Mouse (Mus musculus) lung, postnatal 0 days (tissue): ENCODE measurements around the gene Gltp. TPM values are rescaled to one million over a fixed set of nuclear protein-coding genes. Genes with fewer than 3 reads are reported as not detected.

Experiments
- ATAC-seq: fragments of 200-750 bp; cut with Nextera tagmentation; 2 replicates; pipeline ENCODE4 v1.8.0; 2017; ENCODE audit warnings: moderate library complexity
- DNase-seq: peaks from one replicate; pipeline ENCODE4 v3.0.0-alpha.2; 2016; ENCODE audit warnings: low spot score
- H3K27ac ChIP-seq: fragments of 300-500 bp; sonication (generic); 2 replicates; pipeline ENCODE4 v1.5.1; 2014; ENCODE audit warnings: antibody characterized with exemption, mild to moderate bottlenecking, low read length, mixed read lengths
- H3K27me3 ChIP-seq: fragments of 300-500 bp; sonication (generic); replicated peaks from 2 replicates; pipeline ENCODE4 v1.6.1; 2014; ENCODE audit warnings: low read length, mixed read lengths; ENCODE audit not compliant: insufficient read depth
- H3K36me3 ChIP-seq: fragments of 300-500 bp; sonication (generic); 2 replicates; pipeline ENCODE4 v1.6.1; 2014; ENCODE audit warnings: low read length, mixed read lengths; ENCODE audit not compliant: insufficient read depth
- H3K4me1 ChIP-seq: fragments of 300-500 bp; sonication (generic); 2 replicates; pipeline ENCODE4 v1.6.1; 2014; ENCODE audit warnings: antibody characterized with exemption, low read depth, low read length, mixed read lengths; ENCODE audit not compliant: insufficient read depth
- H3K4me2 ChIP-seq: fragments of 300-500 bp; sonication (generic); replicated peaks from 2 replicates; pipeline ENCODE4 v1.6.1; 2014; ENCODE audit warnings: low read depth, mild to moderate bottlenecking, low read length, moderate library complexity, mixed read lengths
- H3K4me3 ChIP-seq: fragments of 300-500 bp; sonication (generic); 2 replicates; pipeline ENCODE4 v1.5.1; 2014; ENCODE audit warnings: low read depth, low read length
- H3K9ac ChIP-seq: fragments of 300-500 bp; sonication (generic); replicated peaks from 2 replicates; pipeline ENCODE4 v1.6.1; 2014; ENCODE audit warnings: low read depth, mild to moderate bottlenecking
- H3K9me3 ChIP-seq: fragments of 300-500 bp; sonication (generic); 2 replicates; pipeline ENCODE4 v1.6.1; 2016; ENCODE audit warnings: low read length, mixed read lengths
- CTCF ChIP-seq: IDR thresholded peaks from 2 replicates; pipeline ENCODE4 v1.5.1; 2016; ENCODE audit warnings: antibody characterized with exemption, mild to moderate bottlenecking
- EP300 ChIP-seq: IDR thresholded peaks from 2 replicates; pipeline ENCODE4 v1.6.1; 2016; ENCODE audit warnings: antibody characterized with exemption, mild to moderate bottlenecking, control low read depth
- WGBS: fragments of 180-500 bp; shearing (Covaris S2); extraction: QIAGEN DNeasy Blood & Tissue Kit; methylation state at CpG from one replicate; pipeline ENCODE4 v1.1.7; 2014; 5-methylcytosine and 5-hydroxymethylcytosine counted together
- polyA plus RNA-seq: library from polyadenylated mRNA; unstranded; fragments of >200 nt; fragmentation: Nextera tagmentation; extraction: Ambion mirVana; gene quantifications from 2 replicates; pipeline ENCODE4 v1.2.1, GENCODE M21; 2015

The Gltp gene
- polyA plus RNA-seq, 1 experiment from 2014 or later = 88.2 TPM

DNA sequence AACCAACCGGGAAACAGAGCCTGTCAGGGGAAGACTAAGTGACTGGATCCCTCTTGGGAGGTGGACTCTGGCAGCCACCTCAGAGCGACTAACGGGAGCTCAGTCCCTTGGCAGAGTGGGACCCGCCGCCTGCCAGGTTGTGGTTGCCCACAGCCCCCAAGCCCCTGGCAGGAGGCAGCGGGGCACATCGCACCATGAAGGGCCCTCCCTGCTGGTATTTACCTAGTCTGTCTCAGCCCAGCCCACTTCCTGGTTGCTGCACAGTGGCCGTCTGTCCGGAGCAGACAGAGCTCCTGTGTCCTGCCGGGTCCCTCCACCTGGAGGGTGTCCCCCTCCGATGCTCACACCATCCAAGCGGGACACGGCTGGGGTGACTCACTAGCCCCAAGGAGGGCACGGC lies 39.8 kb downstream of the Gltp start:
- Histone ChIP-seq H3K4me1 (peaks cover 3% of the 10 kb centered on the region; the same call in 1 of the 2 replicates), H3K9me3 (no peaks in the 10 kb centered on the region), H3K4me2 (0 out of 2 replicates have a peak overlapping the region, but pooled peaks have one; percentile 17), H3K36me3 (no peaks in the 10 kb centered on the region), H3K4me3 (no peak overlapping the region), H3K9ac (0 out of 2 replicates have a peak overlapping the region, but pooled peaks have one; percentile 16), H3K27me3 (no peaks in the 10 kb centered on the region), H3K27ac (no peak overlapping the region)
- WGBS = 29% methylated on average over 14 of the region's 14 CpGs
- ATAC-seq (no peak), DNase-seq (no peak)
- TF ChIP-seq EP300 (no peak), CTCF (no peak)

DNA sequence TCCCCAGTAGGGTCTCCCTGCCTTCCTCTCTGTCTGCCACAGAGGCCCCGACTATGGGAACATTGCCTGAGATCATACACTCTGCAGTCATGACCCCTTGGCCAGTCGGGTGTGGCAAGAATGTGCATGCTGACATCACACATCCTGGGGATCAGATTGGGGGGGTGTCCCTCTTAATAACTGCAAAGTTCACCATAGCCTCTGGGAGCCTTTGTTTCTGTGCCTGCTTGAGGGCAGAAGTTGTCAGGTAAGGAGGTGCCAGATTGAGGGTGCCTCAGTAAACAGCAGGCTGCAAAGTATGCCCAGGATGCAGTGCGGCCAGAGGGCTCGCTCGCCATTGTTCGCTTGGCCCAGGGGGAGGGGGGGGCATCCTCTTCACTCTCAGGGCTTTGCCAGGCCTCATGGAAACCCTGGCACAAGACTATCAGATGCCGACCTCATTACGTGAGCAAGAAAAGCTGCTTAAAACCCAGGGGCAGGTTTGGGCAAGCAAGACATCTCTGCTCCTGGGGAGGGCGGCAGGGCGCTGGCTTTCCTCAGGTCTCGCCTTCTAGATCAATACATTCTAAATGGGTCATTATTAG lies 42.0 kb downstream of the Gltp start:
- Histone ChIP-seq H3K9me3 (no peaks in the 10 kb centered on the region), H3K4me2 (no peak overlapping the region), H3K27me3 (no peaks in the 10 kb centered on the region), H3K4me3 (no peak overlapping the region), H3K4me1 (peaks cover 3% of the 10 kb centered on the region; the same call in 1 of the 2 replicates), H3K36me3 (no peaks in the 10 kb centered on the region), H3K27ac (peak overlapping the region; percentile 8; the same call in 1 of the 2 replicates), H3K9ac (no peak overlapping the region)
- 66% methylated on average over 11 of the region's 11 CpGs for WGBS
- no peak for TF ChIP-seq CTCF
- TF ChIP-seq EP300 = peak; percentile 60
- peak; percentile 56 for ATAC-seq
- peak; percentile 59 for DNase-seq

DNA sequence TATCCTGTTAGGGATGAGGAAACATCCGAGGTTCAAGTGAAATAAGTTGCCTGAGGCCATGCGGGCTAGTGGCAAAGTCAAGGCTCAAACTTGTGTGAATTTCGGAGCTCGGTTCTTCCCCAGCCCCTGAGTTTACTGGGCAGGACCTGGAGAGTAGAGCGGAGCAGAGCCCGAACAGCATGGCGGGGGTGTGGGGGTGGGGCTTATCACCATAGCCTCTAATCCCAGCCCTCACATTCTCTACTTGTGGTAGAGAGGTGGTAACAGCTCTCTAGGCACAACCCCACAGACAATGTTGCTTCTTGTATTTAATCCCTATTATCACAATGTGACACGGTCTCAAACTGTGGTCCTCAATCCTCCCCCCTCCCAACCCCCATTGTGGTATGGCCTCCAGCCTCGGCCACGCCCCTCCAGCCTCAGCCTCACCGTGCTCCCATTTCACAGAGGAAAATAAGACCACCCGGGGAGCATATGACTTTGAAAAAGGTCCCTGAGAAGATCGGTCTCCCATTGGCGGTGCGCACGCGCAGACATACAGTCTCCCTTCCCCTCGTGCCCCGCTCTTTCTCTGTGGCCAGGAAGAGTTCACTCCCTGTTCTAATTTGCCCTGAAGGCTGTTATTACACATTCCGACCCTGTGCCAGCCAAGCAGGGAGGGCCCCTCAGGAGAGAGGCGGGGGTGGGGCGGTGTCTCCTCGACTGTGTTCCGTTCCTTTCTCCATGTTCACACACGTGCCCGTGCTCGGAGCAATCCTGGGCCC lies 43.4 kb downstream of the Gltp start:
- no peaks in the 10 kb centered on the region for H3K9me3 ChIP-seq
- 0 out of 2 replicates have a peak, but pooled peaks cover 2% of the 10 kb centered on the region for H3K27me3 ChIP-seq
- peak overlapping the region; percentile 18 for H3K4me3 ChIP-seq
- peak overlapping the region; percentile 43; the same call in 1 of the 2 replicates for H3K27ac ChIP-seq
- peak; percentile 45; the same call in 1 of the 2 replicates for TF ChIP-seq EP300
- TF ChIP-seq CTCF = no peak
- ATAC-seq (peak; percentile 88), DNase-seq (peak; percentile 88)
- no peaks in the 10 kb centered on the region for H3K36me3 ChIP-seq
- WGBS = 3% methylated on average over 27 of the region's 27 CpGs
- no peak overlapping the region for H3K9ac ChIP-seq
- H3K4me2 ChIP-seq = peak overlapping the region; percentile 54
- H3K4me1 ChIP-seq = peaks cover 3% of the 10 kb centered on the region; the same call in 1 of the 2 replicates

DNA sequence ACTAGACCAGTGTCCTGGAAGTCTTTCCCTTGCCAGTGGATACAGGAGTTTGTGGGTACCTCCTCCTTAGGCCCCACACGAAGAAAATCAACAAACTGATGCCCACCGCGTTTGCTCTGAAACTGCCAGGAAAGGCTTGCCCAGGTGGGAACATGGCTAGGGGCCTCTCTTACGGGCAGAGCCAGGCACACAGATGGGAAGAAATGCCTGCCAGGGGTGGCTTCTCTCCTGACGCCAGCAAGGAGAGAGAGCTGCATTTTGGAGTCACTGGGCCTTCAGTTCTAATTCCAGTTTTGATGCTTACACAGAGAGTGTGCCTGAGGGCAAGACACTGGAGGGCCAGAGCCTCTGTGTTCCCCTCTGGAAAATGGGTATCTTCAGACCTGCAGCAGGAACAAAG lies 44.9 kb downstream of the Gltp start:
- H3K4me1 ChIP-seq = 0 out of 2 replicates have a peak, but pooled peaks cover 3% of the 10 kb centered on the region
- DNase-seq = no peak
- WGBS = 87% methylated on average over 5 of the region's 5 CpGs
- no peaks in the 10 kb centered on the region for H3K36me3 ChIP-seq
- H3K9ac ChIP-seq = no peak overlapping the region
- TF ChIP-seq CTCF (no peak), EP300 (no peak)
- 0 out of 2 replicates have a peak, but pooled peaks cover 3% of the 10 kb centered on the region for H3K27me3 ChIP-seq
- H3K27ac ChIP-seq = no peak overlapping the region
- H3K9me3 ChIP-seq = no peaks in the 10 kb centered on the region
- no peak overlapping the region for H3K4me3 ChIP-seq
- H3K4me2 ChIP-seq = no peak overlapping the region
- no peak for ATAC-seq

DNA sequence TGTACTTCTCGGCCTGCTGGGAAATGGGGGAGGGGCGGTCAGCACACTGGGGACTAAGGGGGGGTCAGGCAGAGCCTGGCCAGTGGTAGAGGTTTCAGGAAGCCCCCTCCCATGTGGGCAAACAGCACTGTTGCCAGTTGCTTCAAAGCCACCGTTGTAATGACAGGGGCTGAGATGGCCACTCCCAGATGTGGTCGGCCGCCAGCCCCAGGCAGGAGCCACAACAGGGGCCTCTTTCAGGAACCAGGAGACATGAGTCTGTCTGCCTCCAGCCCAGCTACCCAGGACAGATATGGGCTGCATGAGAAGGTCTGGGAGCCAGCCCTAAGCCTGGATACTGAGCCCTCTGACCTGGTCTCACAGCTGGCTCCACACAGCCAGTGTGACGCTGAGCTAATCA lies 45.9 kb downstream of the Gltp start:
- no peak overlapping the region for H3K4me3 ChIP-seq
- no peak for TF ChIP-seq EP300
- no peak for TF ChIP-seq CTCF
- no peak for DNase-seq
- H3K4me1 ChIP-seq = 0 out of 2 replicates have a peak, but pooled peaks cover 3% of the 10 kb centered on the region
- H3K27ac ChIP-seq = no peak overlapping the region
- 0 out of 2 replicates have a peak, but pooled peaks cover 3% of the 10 kb centered on the region for H3K27me3 ChIP-seq
- 37% methylated on average over 6 of the region's 6 CpGs for WGBS
- H3K9me3 ChIP-seq = no peaks in the 10 kb centered on the region
- no peak overlapping the region for H3K4me2 ChIP-seq
- H3K9ac ChIP-seq = no peak overlapping the region
- no peak for ATAC-seq
- no peaks in the 10 kb centered on the region for H3K36me3 ChIP-seq

DNA sequence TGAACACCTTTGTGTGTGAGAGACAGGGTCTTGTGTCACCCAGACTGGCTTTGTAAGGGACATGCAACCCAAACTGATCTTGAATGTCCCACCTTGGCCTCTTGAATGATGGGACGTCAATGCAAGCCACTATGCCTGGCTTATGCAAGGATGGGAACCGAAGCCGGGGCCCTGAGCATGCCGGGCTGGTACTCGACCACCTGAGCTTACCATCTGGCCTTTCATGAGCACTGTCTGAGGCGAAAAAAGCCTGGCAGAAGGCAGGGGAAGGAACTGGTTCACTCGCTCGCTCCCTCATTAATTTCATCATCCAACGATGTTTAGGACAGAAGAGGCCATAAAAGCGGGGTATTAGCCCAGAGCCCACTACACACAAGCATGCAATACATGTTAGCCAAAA lies 50.0 kb downstream of the Gltp start:
- TF ChIP-seq EP300 (no peak), CTCF (no peak)
- 73% methylated on average over 10 of the region's 10 CpGs for WGBS

More for the DNA sequence above, 50.0 kb downstream of the Gltp start:
- no peak overlapping the region for H3K4me3 ChIP-seq
- H3K4me1 ChIP-seq = 0 out of 2 replicates have a peak, but pooled peaks cover 3% of the 10 kb centered on the region
- H3K4me2 ChIP-seq = no peak overlapping the region
- H3K27me3 ChIP-seq = 0 out of 2 replicates have a peak, but pooled peaks cover 8% of the 10 kb centered on the region
- H3K27ac ChIP-seq = no peak overlapping the region
- no peak overlapping the region for H3K9ac ChIP-seq
- no peaks in the 10 kb centered on the region for H3K36me3 ChIP-seq
- no peaks in the 10 kb centered on the region for H3K9me3 ChIP-seq
- ATAC-seq (no peak), DNase-seq (no peak)
